Mouse (Mus musculus) embryonic stem cell, embryonic (primary cell): ENCODE measurements at regions not wholly inside any gene's neighbourhood (a gene's known extent, or its start where the extent isn't known, plus 50 kb on each side); places are given as distances from the start of the nearest gene placed in this dataset.

Experiments
- CTCF ChIA-PET, 4 experiments: fragments of 300-600 bp in 2 of 4; fragments of 350-600 bp in 2 of 4; sonication (Branson Sonifier 250); formaldehyde crosslinking; loops; one replicate each; lab custom pipeline; 2022; ENCODE audit warnings: inconsistent platforms in 2 of 4; lab: Charles Lee
- POLR2A ChIA-PET, 4 experiments: fragments of 300-600 bp in 2 of 4; fragments of 350-600 bp in 2 of 4; sonication (Branson Sonifier 250); formaldehyde crosslinking; loops; one replicate each; lab custom pipeline; 2022; ENCODE audit warnings: antibody characterized with exemption in 4 of 4, inconsistent platforms in 1 of 4; lab: Charles Lee

GRCm38 (mm10) chr3:39961836-39962640, 569.0 kb upstream of the Intu start:
- ChIA-PET CTCF (interaction anchor here in 1 of 4 experiments (0.6 kb wide), 1 partner anchor 78 kb away, joined by 5 read pairs; no protein-coding TSS in a partner anchor), POLR2A (interaction anchor here in 1 of 4 experiments (0.6 kb wide), 1 partner anchor 268 kb away, joined by 4 read pairs; no protein-coding TSS in a partner anchor)

DNA sequence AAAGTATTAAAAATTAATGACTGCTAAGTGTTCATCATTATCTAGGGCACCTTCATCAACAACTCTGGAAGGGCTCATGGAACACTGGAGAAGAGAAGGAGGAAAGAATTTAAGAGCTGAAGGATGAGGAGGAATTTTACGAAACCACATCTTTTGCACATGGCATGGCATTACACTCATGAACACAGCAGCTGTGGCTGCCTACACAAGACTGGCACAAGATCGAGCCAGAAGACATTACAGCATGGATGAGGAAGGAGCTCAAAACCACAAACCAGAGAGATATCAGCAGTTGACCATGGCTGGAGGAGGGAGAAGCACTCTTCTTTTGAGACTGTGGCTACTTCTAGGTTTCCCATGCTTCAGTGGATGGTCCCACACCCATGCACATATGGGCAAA, 565.7 kb upstream of the Intu start:
- POLR2A ChIA-PET, result no interaction called here
- CTCF ChIA-PET, result no interaction called here

- ChIA-PET CTCF (no interaction called here), POLR2A (no interaction called here)
Observed at GRCm38 (mm10) chr3:39966390-39966789, 564.7 kb upstream of the Intu start.

DNA sequence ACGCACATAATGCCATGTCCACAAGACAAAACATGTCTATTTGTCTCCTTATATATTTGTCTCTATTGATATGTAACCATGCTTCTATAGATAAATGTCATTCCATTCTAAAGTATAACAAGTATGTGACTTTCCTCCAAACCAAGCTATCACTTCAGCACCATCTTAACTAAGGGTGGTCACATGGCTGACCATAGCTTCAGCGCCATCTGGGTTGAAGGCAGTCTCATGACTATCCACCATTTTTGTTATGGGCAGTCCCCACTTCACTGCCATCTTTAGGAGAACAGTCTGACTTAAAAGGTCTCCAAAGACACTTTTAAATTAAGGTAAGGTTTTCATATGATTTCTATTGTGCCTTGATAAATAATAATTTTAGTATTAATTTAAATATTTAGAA, 554.1 kb upstream of the Intu start:
- ChIA-PET POLR2A (no interaction called here), CTCF (no interaction called here)

DNA sequence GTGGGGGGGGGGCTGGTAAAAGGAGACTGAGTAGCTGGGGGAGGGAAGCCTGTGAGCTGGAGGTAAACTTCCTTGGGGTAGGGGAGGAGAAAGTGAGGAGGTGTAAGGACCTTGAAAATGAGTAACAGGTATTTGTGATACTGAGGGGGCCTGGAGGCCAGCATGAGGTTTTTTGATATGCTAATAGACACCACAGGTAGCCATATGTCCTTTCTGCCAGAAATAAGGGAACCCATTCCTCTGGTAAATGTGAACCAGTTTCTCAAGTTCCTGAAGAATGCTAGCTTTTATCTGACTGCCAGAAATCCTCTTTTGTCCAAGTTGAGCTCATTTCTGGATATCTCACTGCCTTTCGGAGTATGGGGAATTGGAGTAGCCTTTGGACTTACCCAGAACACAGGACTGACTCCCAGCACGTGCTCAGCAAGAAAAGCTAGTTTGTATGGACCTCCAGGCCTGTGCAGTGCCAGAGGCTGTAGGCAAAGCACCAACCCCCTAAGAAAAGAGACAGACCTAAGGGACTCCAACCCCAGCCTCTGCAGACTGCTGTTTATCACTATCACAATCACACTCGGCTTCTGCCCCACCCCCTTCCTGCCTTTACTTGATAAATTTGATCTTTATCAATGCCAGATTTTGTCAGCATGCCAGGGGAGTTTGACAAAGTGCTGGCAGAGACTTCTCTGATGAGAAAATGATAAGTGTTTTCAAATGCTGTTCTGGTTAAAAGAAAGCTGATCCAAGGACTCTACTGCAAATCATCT, 552.0 kb upstream of the Intu start:
- ChIA-PET POLR2A (no interaction called here), CTCF (interaction anchor here in 1 of 4 experiments (0.6 kb wide), 1 partner anchor 25 kb away, joined by 3 read pairs; no protein-coding TSS in a partner anchor)

GRCm38 (mm10) chr3:39982656-39983055, 548.4 kb upstream of the Intu start:
- ChIA-PET CTCF (no interaction called here), POLR2A (no interaction called here)

DNA sequence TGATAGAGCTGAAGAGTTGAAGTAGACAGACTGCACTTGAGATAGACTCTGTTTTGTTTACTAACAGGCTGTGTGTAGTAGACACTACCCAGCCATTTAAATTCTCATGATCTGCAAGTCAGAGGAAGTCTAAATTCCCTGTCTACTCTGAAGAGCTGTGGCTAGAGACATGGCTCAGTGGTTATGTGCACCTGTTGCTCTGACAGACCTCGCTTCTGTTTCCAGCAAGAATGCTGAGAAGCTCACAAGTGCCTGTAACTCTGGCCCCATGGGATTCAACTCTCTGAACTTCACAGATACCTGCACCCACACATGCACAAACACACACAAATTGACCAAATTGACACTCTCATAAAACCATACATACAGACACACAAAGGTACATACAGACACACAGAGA, 543.4 kb upstream of the Intu start:
- ChIA-PET CTCF (no interaction called here), POLR2A (no interaction called here)

DNA sequence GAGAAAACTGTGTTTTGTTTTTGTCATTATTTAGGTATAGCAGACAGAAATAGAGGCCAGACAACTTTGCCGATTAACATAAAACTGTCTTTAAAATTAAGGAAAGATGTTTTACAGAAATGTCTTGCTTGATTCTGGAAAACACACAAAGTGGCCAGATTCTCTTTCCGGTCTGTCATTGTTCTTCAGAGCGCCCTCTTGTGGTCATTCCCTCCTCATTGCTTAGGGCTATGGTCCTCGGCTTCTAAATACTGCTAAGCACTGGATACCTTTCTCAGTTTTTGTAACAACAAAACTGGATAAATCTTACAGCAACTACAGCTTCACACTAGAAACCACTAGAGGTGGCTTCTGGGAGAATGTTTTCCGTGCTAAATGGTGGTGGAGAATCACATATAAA, 532.5 kb upstream of the Intu start:
- CTCF ChIA-PET, result no interaction called here
- POLR2A ChIA-PET, result no interaction called here

GRCm38 (mm10) chr3:39999846-40000245, 531.2 kb upstream of the Intu start:
- ChIA-PET POLR2A (no interaction called here), CTCF (no interaction called here)

- ChIA-PET CTCF (no interaction called here), POLR2A (no interaction called here)
Observed at GRCm38 (mm10) chr3:40002838-40003237, 528.2 kb upstream of the Intu start.

DNA sequence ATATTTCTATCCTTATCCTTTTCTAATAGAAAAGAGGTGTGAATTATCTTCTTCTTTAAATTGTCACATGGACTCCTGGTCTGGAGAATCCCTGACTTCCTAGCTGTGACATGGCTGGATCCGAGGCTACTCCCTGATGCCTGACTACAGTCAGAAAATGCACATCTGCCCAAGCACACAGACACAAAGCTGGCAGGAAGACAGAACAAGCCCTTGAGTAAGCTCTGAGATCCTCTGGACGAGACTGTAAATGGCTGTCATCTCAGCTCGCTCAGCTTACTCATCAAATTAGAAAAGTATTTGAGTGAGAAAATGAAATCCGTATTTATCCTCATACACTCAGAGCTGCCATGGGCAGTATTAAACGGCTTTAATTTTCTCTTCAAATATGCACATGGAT, 521.0 kb upstream of the Intu start:
- ChIA-PET POLR2A (no interaction called here), CTCF (no interaction called here)

- CTCF ChIA-PET, result no interaction called here
- POLR2A ChIA-PET, result no interaction called here
Observed at GRCm38 (mm10) chr3:40021682-40022081, 509.4 kb upstream of the Intu start.

- CTCF ChIA-PET, result interaction anchor here in 1 of 4 experiments (0.5 kb wide), 1 partner anchor 631 kb away, joined by 4 read pairs; no protein-coding TSS in a partner anchor
Observed at GRCm38 (mm10) chr3:40027713-40028112, 503.4 kb upstream of the Intu start.

DNA sequence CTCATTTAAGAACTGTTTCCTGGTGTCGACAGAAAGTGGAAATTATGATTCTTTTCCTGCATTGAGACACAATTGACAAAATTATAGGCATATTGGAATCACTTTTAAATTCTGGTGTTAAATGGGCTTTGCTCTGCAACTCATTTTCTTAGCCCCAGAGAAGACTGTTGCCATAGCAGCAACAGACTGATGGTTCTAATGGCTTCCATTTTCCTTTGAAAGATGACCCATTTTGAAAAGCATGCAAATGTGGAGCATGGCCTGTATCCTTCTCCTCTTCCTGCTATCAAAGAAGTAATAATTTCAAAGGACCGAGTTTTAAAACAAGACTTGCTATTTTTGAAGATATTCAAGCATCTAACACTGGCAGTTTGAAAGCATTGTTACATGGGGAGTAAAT, 494.9 kb upstream of the Intu start:
- ChIA-PET CTCF (no interaction called here), POLR2A (no interaction called here)

More at GRCm38 (mm10) chr3:40027713-40028112, 503.4 kb upstream of the Intu start:
- POLR2A ChIA-PET, result no interaction called here

GRCm38 (mm10) chr3:40049721-40050120, 481.4 kb upstream of the Intu start:
- CTCF ChIA-PET, result no interaction called here
- POLR2A ChIA-PET, result no interaction called here

DNA sequence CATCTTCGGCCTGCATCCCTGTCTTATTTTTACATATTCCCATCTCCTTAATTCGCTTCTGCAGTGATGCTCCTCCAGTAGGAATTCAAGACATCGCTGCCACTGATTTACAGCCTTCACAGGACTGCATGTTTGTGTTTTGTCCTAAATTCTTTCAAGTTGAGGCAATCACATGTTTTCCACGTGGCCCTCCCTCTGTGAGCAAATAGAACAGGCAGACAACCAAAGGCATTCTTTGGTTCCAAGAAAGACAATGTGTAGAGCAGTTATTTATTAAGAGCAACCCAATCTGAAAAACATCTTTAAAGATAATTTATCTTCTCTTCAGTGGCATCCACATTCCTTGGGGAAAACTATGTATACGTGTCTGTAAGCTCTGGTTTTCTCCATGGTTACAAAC, 472.8 kb upstream of the Intu start:
- CTCF ChIA-PET, result no interaction called here
- POLR2A ChIA-PET, result no interaction called here

DNA sequence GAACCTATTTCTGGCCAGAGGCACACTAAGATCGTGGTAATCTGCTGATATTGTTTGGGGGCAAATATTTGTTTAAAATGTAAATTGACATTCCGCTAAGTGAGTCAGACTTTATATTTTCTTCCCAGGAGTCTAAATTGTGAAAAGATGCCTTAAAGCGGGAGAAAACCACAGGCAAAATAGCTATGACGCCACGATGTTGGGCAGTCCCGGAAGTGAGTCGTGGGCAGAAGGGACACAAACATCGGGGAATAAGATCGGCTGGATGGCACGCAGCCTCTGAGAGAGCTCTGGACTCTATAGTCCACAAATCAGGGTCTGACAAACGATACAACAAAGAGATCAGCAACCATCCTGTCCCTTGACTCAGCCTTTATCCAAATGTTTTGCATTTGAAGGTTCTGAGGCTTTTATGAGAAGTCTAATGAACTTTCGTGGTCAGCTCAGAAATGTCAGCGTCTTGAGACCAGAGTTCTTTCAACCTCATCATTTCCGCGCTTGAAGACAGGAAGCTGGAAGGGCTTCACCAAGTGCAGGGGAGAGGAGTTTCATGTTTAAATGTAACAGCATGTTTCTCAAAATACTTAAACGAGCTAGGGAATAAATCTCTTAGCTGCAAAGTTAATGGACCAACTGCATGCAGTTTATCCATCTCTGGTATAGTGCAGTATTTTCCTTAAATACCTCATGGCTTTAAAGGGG, 472.2 kb upstream of the Intu start:
- ChIA-PET CTCF (no interaction called here), POLR2A (no interaction called here)

DNA sequence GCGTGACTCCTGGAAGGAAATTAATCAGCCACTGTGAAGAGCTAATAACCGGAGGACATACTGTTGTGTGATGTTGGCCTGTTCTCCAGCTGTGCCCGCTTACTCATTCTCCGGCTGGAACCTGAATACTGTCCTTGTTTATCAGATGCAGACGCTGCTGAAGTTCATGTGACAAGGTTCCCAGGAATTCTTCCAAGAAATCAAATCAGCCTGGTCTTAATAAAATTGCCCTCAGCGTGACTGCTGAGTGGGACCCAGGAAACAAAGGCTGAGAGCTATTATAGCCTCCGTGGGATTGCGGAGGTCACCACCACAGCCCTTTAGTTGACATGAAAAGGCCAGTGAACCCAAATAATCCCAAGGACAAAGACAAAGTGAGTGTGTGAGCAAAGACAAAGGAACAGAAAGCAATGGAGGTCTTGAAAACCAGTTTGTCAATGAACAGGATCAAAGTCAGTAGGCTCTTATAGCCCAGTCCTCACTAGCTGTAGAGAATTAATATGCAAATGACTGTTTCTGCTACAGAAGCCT, 460.9 kb upstream of the Intu start:
- CTCF ChIA-PET, result no interaction called here
- POLR2A ChIA-PET, result no interaction called here

DNA sequence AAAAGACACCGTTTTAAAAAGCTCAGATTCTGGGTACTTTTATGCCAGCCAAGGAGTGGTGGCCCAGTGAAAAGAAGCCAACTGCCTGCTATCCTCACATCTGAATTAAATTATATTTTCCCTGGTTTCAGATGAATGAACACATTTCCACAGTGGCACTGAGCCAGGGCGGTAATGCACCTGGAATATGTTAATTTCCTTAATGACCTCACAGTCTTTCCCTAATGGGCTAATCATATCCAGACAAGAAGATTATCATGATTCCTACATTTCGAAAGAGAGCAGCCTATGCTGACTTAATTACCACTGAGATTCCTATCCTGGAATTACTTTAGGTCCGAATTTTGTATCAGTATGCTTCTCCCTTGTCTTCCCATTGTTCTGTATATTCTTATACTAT, 454.3 kb upstream of the Intu start:
- ChIA-PET POLR2A (no interaction called here), CTCF (no interaction called here)

DNA sequence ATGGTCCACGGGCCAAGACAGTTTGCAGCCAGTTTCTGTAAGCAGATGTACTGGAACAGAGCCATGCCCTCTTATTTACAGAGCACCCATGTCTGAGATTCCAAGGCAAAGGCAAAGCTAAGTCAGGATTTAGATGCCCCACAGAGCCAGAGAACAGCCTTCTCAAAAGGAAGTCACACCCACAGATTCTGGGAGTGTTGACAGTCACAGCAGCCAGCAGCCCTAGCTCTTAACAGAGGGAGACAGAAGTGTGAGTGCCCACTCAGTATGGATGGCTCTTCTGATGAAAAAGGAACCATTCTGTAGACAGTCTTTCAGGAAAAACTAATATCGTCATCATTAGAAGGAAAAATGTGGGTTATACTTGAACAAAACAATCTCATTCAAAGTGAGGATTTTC, 446.0 kb upstream of the Intu start:
- CTCF ChIA-PET, result interaction anchor here in 1 of 4 experiments (0.6 kb wide), 1 partner anchor 1308 kb away, joined by 3 read pairs; no protein-coding TSS in a partner anchor
- POLR2A ChIA-PET, result no interaction called here
